Mouse (Mus musculus) left cerebral cortex, adult 9 months (tissue): ENCODE measurements at regions not wholly inside any gene's neighbourhood (a gene's known extent, or its start where the extent isn't known, plus 50 kb on each side); places are given as distances from the start of the nearest gene placed in this dataset.
A peak's percentile ranks its signal among the peaks of the same experiment; 100 is the strongest.

Source experiments
- DNase-seq, 2 experiments: peaks; one replicate each; pipeline ENCODE4 v3.0.0; 2022; ENCODE audit warnings: low spot score in 2 of 2

- no peak for DNase-seq
These were observed 50.7 kb upstream of the Echdc3 start for GRCm38 (mm10) chr2:6263565-6263964.

GRCm38 (mm10) chr2:6264085-6264783 is 51.4 kb upstream of the Echdc3 start:
- no peak for DNase-seq

GRCm38 (mm10) chr2:6265117-6265516 is 52.3 kb upstream of the Echdc3 start:
- DNase-seq: no peak

GRCm38 (mm10) chr2:6267066-6267465 is 54.2 kb upstream of the Echdc3 start:
- DNase-seq: no peak

- DNase-seq: peak in 1 of 2 experiments; percentile 69
These were observed 54.7 kb upstream of the Echdc3 start for GRCm38 (mm10) chr2:6267537-6267936.

GRCm38 (mm10) chr2:6272514-6272913 is 50.0 kb upstream of the Usp6nl start:
- DNase-seq: no peak
